Mouse (Mus musculus): ENCODE results near the gene Prss57. TPM values are rescaled to one million over a fixed set of nuclear protein-coding genes. Genes with fewer than 3 reads are reported as not detected.
A peak's percentile ranks its signal among the peaks of the same experiment; 100 is the strongest.

Gene Prss57
- total and polyA plus RNA-seq, 2 experiments from 2014 or later: 0.33 to 1.8 TPM

GRCm38 (mm10) chr10:79803716-79804323 lies 13.1 kb upstream of the Prss57 start:
- no peak for TF ChIP-seq CTCF (IDR thresholded peaks at IDR 0.05; ENCODE audit: low read depth)
- ATAC-seq: peak; percentile 92
- Histone ChIP-seq H3K4me1 (ENCODE audit: insufficient read depth, low read length) (peaks cover 21% of the 10 kb centered on the region; the same call in 1 of the 2 replicates), H3K9ac (replicated peaks; ENCODE audit: low read length) (peak overlapping the region; percentile 21; the same call in 1 of the 2 replicates), H3K4me3 (ENCODE audit: low read length) (peak overlapping the region; percentile 18), H3K27ac (peak overlapping the region; percentile 74), H3K9me3 (ENCODE audit: low read length) (no peaks in the 10 kb centered on the region), H3K4me2 (ENCODE audit: low read depth, low read length) (peak overlapping the region; percentile 48), H3K27me3 (ENCODE audit: insufficient read depth, low read length) (no peaks in the 10 kb centered on the region), H3K36me3 (ENCODE audit: insufficient read depth, low read length) (peaks cover 10% of the 10 kb centered on the region; the same call in 1 of the 2 replicates)
- WGBS: 6% methylated on average over 29 of the region's 29 CpGs
- peak; percentile 91 for DNase-seq (ENCODE audit: low spot score)

GRCm38 (mm10) chr10:79802331-79802971 lies 11.7 kb upstream of the Prss57 start:
- H3K36me3 ChIP-seq (ENCODE audit: insufficient read depth, low read length): no peaks in the 10 kb centered on the region
- no peak overlapping the region for H3K4me3 ChIP-seq (ENCODE audit: low read length)
- WGBS: 23% methylated on average over 11 of the region's 11 CpGs
- no peaks in the 10 kb centered on the region for H3K27me3 ChIP-seq (ENCODE audit: insufficient read depth, low read length)
- H3K9ac ChIP-seq (replicated peaks; ENCODE audit: low read length): 0 out of 2 replicates have a peak overlapping the region, but pooled peaks have one; percentile 9
- H3K4me1 ChIP-seq (ENCODE audit: insufficient read depth, low read length): peaks cover 21% of the 10 kb centered on the region; the same call in 1 of the 2 replicates
- peak overlapping the region; percentile 46 for H3K27ac ChIP-seq
- H3K9me3 ChIP-seq (ENCODE audit: low read length): no peaks in the 10 kb centered on the region
- no peak for DNase-seq (ENCODE audit: low spot score)
- TF ChIP-seq CTCF (IDR thresholded peaks at IDR 0.05; ENCODE audit: low read depth): no peak
- H3K4me2 ChIP-seq (ENCODE audit: low read depth, low read length): no peak overlapping the region
- ATAC-seq: peak; percentile 9; the same call in 1 of the 2 replicates

GRCm38 (mm10) chr10:79801837-79802236 lies 11.1 kb upstream of the Prss57 start:
- no peak for DNase-seq (ENCODE audit: low spot score)
- peak overlapping the region; percentile 46; the same call in 1 of the 2 replicates for H3K27ac ChIP-seq
- no peaks in the 10 kb centered on the region for H3K36me3 ChIP-seq (ENCODE audit: insufficient read depth, low read length)
- H3K4me1 ChIP-seq (ENCODE audit: insufficient read depth, low read length): peaks cover 25% of the 10 kb centered on the region; the same call in 1 of the 2 replicates
- no peak overlapping the region for H3K4me2 ChIP-seq (ENCODE audit: low read depth, low read length)
- H3K9ac ChIP-seq (replicated peaks; ENCODE audit: low read length): no peak overlapping the region
- H3K27me3 ChIP-seq (ENCODE audit: insufficient read depth, low read length): no peaks in the 10 kb centered on the region
- 36% methylated on average over 3 of the region's 3 CpGs for WGBS
- H3K9me3 ChIP-seq (ENCODE audit: low read length): no peaks in the 10 kb centered on the region
- H3K4me3 ChIP-seq (ENCODE audit: low read length): no peak overlapping the region
- ATAC-seq: no peak
- no peak for TF ChIP-seq CTCF (IDR thresholded peaks at IDR 0.05; ENCODE audit: low read depth)

GRCm38 (mm10) chr10:79800508-79800907 lies 9.7 kb upstream of the Prss57 start:
- ATAC-seq (no peak), DNase-seq (ENCODE audit: low spot score) (no peak)
- WGBS: 66% methylated on average over 11 of the region's 11 CpGs
- Histone ChIP-seq H3K9ac (replicated peaks; ENCODE audit: low read length) (no peak overlapping the region), H3K36me3 (ENCODE audit: insufficient read depth, low read length) (no peaks in the 10 kb centered on the region), H3K4me3 (ENCODE audit: low read length) (no peak overlapping the region), H3K4me2 (ENCODE audit: low read depth, low read length) (no peak overlapping the region), H3K27me3 (ENCODE audit: insufficient read depth, low read length) (no peaks in the 10 kb centered on the region), H3K27ac (no peak overlapping the region), H3K9me3 (ENCODE audit: low read length) (no peaks in the 10 kb centered on the region), H3K4me1 (ENCODE audit: insufficient read depth, low read length) (peaks cover 25% of the 10 kb centered on the region; the same call in 1 of the 2 replicates)
- TF ChIP-seq CTCF (IDR thresholded peaks at IDR 0.05; ENCODE audit: low read depth): no peak

- no peak for ATAC-seq
- H3K27ac ChIP-seq: no peak overlapping the region
Observed at GRCm38 (mm10) chr10:79798289-79798928, 7.6 kb upstream of the Prss57 start.

GRCm38 (mm10) chr10:79797326-79797725 lies 6.6 kb upstream of the Prss57 start:
- peak overlapping the region; percentile 30; the same call in 1 of the 2 replicates for H3K4me2 ChIP-seq (ENCODE audit: low read depth, low read length)
- DNase-seq (ENCODE audit: low spot score) (no peak), ATAC-seq (no peak)
- no peaks in the 10 kb centered on the region for H3K36me3 ChIP-seq (ENCODE audit: insufficient read depth, low read length)
- H3K27me3 ChIP-seq (ENCODE audit: insufficient read depth, low read length): no peaks in the 10 kb centered on the region
- no peaks in the 10 kb centered on the region for H3K9me3 ChIP-seq (ENCODE audit: low read length)
- no peak overlapping the region for H3K9ac ChIP-seq (replicated peaks; ENCODE audit: low read length)
- 40% methylated on average over 15 of the region's 15 CpGs for whole genome bisulfite sequencing
- peaks cover 19% of the 10 kb centered on the region for H3K4me1 ChIP-seq (ENCODE audit: insufficient read depth, low read length)
- no peak overlapping the region for H3K27ac ChIP-seq
- H3K4me3 ChIP-seq (ENCODE audit: low read length): no peak overlapping the region
- TF ChIP-seq CTCF (IDR thresholded peaks at IDR 0.05; ENCODE audit: low read depth): no peak

More at GRCm38 (mm10) chr10:79798289-79798928, 7.6 kb upstream of the Prss57 start:
- Histone ChIP-seq H3K9me3 (ENCODE audit: low read length) (no peaks in the 10 kb centered on the region), H3K4me2 (ENCODE audit: low read depth, low read length) (no peak overlapping the region), H3K4me1 (ENCODE audit: insufficient read depth, low read length) (peaks cover 26% of the 10 kb centered on the region), H3K27me3 (ENCODE audit: insufficient read depth, low read length) (no peaks in the 10 kb centered on the region), H3K4me3 (ENCODE audit: low read length) (no peak overlapping the region), H3K36me3 (ENCODE audit: insufficient read depth, low read length) (no peaks in the 10 kb centered on the region), H3K9ac (replicated peaks; ENCODE audit: low read length) (no peak overlapping the region)
- no peak for DNase-seq (ENCODE audit: low spot score)
- no peak for TF ChIP-seq CTCF (IDR thresholded peaks at IDR 0.05; ENCODE audit: low read depth)
- WGBS: 87% methylated on average over 12 of the region's 12 CpGs

Measured in hindbrain, postnatal 0 days (tissue).